Mouse (Mus musculus) retina, postnatal 7 days (tissue): ENCODE data around the gene Myocos.
A peak's percentile ranks its signal among the peaks of the same experiment; 100 is the strongest.
"Not testable (repeated sequence)": the region's sequence is repeated elsewhere in the genome, so short reads cannot be mapped to it uniquely, and the experiment has no call there.

Source experiments
- DNase-seq: peaks from one replicate; pipeline ENCODE4 v3.0.0-alpha.2; 2012; ENCODE audit warnings: low read depth, low spot score

Myocos gene

DNA sequence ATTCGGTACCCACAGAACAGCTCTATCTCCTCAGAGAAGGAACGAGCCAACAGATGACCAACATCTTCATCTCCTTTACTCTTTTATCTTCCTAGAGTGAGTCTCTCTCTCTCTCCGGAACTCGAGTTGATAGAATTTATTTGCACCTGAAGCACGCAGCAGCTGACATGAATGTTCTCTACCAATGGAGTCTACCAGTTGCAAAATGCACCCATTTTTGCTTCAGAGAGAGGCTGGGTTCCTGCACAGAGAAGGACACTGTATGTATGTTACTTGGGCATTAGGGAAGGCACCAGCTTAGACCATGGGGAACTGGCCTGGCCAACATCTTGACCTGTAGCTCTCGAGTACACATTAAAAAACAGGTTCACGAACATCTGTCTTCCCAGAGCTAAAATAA, at the start of gene Myocos:
Myocos (minus strand) TSS at position 101 of the 400 bp plus-strand sequence.
- DNase-seq: no peak

DNA sequence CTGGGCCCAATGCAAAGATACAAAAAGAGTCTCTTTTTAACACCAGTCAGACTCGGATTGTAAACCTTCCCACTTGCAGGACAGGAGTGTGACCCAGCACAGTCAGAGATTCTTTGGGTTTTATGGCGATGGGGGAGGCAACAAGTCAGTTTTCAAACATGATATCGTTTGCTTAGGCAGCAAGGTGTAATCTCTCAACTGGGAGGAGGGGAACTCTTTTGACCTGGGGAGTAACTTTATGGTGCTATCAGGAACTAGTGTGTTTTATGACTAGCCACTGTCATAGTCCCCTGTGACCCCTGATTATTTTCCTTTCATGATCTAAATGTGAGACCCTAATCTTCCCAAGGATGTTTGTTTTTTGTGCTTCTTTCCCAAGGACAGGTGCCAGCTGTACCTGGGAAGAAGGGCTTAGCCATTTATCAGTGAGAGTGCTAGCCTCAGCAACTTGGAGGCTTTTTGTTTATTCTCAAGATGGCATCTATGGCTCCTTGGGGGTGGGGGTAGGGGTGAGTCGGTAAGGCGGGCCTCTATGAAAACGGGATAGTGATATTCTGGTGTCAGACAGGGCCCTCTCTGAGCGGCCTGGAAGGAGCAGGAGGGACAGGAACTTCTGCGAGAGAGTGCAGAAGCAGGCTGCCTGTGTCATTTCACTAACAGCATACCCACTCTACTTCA, 42.5 kb upstream of the Myocos start:
- no peak for DNase-seq

DNA sequence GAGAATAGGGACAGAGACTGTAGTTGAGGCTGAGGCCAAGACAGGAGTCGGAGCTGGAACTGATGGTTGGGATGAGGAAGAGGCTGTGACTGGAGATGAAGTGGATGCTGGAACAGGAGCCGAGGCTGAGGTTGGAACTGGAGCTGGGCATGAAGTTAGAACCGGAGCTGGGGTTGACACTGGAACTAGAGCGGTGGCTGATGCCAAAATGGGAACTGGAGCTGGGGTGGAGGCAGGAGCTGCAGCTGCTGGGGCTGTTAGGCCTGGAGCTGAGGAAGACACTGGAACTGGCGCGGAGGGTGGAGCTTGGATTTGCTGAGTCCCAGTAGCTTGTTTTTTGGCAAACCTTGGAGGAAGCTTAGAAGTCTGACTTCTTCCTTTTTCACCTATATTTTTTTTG, 39.8 kb upstream of the Myocos start:
- no peak for DNase-seq

DNA sequence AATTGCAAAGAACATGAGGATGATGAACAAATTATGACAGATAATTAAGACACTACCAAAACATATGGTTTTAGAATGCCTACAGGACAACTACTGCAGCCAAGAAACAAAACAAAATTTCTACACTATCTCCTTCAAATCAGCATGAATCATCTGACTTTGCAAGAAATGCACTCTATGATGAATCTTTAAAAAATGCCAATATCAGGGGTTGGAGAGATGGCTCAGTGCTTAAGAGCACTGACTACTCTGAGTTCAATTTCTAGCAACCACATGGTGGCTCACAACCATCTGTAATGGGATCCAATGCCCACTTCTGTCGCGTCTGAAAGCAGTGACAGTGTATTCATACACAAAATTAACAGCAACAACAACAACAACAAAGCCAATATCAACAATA, 35.7 kb upstream of the Myocos start:
- DNase-seq: no peak

DNA sequence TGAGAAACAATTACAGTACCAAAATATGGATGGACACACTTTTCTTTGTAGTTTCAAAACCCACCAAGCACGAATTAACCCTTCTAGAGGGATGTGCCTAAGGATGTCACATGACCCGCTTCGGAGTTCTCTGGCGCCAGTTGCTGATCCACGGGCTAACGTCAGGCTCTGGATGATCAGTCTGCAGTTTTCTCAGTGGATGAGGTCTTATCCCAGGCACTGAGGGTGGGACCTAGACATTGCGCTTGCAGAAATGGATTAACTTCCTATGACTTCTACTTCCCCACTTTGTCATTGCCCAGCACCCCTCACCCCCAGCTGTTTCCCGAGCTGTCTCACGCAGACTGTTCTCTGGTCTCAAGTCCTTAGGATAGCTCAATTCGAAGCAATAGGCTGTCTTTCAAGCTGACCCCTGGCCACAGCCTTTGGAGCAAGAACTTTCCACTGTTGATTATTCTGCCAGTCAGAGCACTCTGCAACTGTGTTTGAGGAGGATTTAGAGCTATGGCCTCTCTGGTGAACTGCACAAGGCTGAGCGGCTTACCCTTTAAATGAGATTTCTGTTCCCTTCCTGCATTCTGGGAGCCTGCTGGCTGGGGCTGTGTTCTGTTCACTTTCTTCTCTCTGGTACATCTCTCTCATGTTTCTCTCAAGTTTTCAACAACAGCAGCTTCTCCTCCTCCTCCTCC, 7.6 kb upstream of the Myocos start:
- DNase-seq: no peak

DNA sequence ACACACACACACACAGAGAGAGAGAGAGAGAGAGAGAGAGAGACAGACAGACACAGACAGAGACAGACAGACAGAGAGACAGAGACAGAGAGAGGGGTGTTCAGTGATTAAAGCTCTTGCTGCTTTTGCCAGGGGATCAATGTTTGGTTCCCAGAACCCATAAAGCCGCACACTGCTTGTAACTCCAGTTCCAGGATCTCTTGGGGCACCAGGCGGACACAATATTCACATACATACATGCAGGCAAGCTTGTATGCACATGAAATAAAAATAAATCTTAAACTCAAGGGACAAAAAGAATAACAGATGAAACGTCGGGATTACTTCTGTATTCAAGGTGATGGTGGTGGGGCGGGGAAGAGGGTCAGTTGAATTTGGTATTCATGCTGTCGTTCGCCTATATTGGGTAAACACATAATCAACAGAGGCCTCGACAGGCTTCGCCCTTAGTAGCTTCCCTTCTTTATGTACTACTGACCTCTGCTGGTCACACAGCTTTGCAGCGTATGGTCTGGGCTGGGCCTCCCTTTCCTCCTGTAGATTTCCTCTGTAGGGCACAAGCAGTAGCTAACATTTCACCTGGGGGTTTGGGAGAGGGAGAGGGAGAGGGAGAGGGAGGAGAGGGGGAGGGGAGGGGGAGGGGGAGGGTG, 6.9 kb upstream of the Myocos start:
- peak; percentile 78 for DNase-seq

DNA sequence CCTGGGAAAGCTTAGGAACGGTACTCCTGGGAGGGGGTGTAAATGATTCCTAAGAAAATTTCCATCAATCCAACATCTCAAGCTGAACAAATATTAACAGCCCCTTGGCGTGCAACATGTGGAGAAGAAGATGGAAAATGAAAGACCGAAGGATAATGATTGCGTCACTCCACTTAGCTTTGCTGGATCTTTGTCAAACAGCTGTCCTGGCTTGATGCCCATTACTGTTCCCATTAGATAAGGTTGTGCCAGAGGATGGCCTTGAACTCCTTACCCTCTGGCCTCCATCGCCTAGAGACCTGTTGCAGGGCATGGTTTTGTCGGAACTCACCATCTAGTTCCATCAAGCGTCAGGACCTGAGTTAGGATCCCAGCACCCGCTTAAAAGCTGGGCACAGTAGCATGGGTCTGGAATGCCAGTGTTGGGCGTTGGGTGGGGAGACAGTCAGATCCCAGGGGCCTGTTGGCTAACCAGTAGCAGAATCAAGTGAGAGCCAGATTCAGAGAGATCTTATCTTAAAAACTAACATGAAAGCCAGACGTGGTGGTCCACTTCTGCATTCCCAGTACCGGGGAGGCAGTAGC, 2.3 kb upstream of the Myocos start:
- no peak for DNase-seq

DNA sequence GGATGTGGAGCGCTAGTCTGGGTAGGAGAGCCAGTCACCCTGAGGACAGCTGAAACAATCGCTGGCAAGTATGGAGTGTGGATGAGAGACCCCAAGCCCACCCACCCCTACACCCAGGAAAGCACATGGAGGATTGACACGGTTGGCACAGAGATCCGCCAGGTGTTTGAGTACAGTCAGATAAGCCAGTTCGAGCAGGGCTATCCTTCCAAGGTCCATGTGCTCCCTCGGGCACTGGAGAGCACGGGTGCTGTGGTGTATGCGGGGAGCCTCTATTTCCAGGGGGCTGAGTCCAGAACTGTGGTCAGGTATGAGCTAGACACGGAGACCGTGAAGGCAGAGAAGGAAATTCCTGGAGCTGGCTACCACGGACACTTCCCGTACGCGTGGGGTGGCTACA, 9.6 kb downstream of the Myocos start:
- DNase-seq: no peak

DNA sequence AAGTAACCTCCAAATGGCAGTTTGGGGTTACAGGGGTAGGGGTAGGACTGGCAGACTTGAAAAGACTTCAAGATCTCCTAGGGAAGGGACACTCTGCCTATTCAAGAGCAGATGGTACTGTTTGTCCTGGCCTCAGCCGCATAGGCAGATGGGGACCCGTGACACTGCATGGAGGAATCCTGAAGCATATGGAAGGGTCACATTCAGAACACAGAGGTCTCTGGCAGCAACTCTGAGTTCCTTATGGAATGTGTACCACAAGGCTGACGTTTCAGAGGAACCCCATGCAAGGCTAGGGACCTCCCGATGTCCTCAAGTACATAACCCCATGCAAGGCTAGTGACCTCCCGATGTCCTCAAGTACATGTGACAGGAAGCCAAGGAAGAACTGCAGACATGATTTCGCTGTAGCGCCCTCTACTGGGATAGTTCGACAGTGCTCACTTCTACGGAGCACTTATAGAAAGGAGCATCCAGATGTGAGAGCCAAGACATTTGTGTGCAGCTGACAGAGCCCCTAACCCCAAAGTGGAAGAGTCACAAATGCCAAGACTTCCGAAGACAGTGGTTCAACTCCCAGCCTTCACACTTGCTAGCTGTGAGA, 11.8 kb downstream of the Myocos start:
- no peak for DNase-seq

DNA sequence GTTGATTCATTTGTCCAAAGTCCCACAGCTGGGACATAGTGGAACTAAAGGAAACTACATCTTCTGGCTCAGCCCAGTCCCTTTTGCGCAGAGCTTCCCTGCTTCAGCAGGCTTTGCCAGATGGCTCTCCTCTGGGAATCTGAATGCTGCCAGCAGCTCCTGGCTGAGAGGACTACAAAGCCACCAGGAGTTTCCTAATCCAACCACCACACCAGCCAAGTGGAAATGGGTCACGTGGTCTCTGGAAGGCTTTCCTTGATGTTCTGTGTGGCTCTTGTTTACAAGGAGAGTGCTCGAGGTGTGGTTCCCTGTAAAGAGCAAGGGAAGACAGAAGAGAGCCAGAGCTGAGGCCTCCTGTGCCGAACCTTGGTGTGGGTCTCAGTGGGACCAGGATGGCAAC, 14.3 kb downstream of the Myocos start:
- DNase-seq: no peak

DNA sequence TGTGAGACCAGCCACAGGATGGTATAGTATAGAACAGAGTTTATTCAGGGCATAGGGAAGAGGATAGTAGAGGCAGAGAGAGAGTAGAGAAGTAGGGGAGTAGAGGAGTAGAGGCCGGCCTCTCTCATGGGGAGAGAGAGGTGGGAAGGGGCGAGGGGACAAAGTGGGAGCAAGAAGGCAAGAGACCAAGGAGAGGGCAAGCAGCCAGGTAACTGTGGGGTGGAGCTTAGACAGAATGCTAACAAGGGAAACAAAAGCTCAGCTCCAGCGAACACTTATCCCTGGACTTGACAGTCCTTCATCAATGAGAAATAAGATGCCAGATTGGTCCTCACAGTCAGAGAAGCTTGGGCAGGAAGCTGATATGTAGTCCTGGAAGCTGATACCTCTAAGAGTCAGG, 15.4 kb downstream of the Myocos start:
- no peak for DNase-seq

DNA sequence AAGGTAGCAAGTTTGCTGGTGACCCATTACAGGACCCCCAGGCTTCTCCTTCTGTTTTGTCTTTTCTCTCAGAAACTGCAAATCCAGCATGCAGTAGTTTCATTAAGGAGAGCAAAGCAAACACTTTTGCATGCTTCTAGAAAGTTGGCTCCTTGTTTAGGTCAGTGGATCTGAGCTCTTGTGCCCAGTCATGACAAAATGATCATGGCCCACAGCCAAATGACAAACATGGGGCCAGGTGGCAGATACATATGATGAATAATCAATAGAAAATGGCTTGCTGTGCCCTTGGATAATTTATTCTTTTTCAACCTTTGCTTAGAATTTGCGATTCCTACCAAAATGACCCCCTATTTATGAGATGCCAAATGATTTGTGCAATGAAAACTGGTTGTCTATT, 18.2 kb downstream of the Myocos start:
- no peak for DNase-seq

DNA sequence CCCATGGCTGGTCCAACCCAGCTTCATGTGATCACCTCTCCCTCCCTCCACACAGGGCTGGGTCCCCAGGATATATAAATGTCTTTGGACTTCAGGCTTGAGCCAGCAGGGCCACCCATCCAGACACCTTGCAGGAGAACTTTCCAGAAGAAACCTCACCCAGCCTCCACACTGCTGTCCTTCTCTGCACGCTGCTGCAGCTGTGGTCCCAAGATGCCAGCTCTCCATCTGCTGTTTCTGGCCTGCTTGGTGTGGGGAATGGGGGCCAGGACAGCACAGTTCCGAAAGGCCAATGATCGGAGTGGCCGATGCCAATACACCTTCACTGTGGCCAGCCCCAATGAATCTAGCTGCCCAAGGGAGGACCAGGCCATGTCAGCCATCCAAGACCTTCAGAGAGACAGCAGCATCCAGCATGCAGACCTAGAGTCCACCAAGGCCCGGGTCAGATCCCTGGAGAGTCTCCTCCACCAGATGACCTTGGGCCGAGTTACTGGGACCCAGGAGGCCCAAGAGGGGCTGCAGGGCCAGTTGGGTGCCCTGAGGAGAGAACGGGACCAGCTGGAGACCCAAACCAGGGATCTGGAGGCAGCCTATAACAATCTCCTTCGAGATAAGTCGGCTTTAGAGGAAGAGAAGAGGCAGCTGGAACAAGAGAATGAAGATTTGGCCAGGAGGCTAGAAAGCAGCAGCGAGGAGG, 18.8 kb downstream of the Myocos start, which contains the start of gene Myoc:
Myoc (plus strand) TSS at position 105 of the 700 bp plus-strand sequence.
- DNase-seq: no peak

DNA sequence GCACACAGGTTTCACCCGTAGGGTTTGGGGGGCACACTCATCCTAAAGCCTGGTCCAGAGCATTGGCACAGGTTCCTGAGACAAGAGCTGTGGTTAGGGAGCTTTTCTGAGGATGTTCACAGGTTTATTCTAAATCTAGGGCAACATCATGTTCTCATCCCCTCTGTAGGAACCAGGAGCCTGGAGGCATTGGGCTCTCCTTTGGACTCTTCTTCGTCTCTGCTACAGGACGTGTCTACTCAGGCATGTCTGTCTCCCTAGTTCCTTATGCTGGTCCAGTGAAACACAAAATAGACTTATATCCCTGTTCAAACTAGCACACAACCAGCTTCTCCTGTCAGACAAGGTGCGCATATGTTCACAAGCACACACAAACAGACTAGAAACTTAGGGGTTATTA, 19.5 kb downstream of the Myocos start:
- no peak for DNase-seq

DNA sequence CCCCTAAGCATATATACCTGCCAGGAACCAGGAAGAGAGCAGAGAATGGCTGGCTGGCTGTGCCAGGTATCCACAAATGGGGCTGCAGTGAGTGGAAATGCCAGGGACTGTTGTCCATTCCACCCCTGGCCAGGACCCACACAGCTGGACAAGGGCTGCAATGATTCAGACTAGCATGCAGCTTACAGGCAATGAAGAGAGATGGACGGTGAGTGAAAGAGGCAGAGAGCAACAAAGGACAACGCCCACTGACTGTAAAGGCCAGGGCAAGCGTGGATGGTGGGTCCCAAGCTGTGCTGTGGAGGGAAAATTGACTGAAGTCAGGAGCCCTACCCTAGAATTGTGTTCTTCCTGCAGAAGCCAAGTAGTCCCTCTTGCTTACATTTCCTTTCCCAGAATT, 21.5 kb downstream of the Myocos start:
- DNase-seq: no peak

DNA sequence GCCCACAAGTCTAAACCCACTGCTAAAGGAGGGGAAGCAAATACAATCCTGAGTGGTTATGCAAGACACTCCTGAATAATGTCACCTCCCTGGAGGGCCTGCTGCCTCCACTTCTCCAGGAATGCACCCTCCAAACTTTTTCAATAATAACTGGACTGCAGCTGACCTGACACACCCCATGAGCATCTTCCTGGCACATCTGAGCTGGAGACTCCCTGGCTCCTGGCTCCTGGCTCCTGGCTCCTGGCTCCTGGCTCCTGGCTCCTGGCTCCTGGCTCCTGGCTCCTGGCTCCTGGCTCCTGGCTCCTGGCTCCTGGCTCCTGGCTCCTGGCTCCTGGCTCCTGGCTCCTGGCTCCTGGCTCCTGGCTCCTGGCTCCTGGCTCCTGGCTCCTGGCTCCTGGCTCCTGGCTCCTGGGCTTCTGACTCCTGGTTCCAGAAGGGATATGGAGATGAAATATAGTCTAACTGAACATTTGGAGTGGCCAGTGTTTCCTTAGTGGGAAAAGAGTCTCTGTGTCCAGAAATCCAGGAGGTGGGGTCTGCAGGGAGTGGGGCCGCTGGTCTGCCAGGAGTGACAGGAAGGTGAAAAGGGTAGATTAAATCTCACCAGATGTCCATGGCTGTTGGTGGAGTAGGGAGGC, 22.6 kb downstream of the Myocos start:
- DNase-seq: not testable (repeated sequence)

DNA sequence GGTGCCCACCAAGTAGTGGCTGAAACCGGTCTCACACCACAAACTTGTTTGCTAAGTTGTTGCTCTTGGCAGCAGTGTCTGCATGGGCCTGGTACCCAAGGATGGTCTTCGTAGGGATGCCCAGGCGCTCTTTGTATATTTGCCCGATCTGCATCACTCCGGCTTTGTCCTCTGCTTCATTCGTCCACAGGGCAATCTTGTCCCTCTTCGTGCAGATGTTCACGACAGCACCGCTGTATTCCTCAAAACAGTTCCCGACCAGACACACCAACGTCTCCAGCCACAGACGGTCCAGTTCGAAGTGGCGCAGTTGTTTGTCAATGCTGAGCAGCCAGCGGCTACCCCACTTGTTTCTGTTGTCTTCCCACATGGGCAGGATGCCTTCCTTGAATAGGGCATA, 29.7 kb downstream of the Myocos start:
- not testable (repeated sequence) for DNase-seq

DNA sequence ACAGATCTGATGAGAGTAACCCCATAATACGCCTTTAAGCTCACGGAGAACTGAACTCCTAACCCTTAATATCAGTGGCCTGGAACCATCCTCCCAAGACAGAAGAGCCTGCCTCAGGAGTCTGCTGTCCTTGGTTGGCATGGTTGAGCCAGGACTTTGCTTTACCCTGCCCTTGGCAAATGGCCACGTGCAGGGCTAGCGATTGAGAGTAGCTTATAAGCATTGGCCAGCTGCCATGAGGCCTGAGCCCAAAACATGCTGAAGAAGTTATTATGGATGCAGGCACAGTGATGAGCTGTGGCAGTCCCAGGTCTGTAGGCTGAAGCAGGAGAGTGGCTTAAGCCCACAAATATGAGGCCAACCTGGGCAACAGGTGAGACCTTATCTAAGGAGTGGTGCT, 30.2 kb downstream of the Myocos start:
- DNase-seq: not testable (repeated sequence)

DNA sequence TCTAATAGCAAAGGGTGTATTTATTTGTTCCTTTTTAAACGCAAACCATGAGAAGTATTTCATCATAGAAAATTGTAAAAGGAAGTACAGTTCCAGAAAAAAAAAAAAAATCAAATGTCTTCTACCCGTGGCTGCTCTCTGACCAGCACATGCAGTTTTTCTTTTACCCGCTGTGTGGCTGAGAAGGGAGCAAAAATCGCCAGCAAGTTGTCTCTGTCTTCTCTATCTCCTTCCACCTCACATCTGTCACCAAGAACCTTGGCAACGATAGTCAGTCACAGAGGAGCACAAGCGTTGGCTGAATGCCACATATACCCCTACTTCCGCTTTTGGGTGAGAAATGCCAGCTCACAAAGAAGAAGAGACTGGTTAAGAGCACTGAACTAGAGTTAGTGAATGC, 32.8 kb downstream of the Myocos start:
- no peak for DNase-seq

DNA sequence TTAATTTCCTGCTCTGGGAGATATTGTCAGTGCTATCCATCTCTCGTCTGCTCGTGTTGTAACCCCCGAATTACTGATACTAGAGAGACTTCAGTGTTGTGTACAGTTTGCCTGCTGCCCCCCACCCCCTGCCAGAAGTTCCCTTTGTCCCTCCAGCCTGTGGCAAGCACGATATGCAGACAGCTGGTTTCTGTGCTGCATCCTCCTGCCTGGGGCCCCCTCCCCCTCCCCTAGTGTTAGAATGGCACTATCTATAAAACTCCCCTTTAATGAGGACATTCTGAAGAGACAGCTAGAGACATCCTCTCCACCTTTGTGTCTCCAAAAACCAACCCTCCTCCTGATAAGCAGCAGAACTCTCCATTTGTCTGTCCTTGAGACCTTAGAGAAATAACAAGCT, 34.1 kb downstream of the Myocos start:
- no peak for DNase-seq

DNA sequence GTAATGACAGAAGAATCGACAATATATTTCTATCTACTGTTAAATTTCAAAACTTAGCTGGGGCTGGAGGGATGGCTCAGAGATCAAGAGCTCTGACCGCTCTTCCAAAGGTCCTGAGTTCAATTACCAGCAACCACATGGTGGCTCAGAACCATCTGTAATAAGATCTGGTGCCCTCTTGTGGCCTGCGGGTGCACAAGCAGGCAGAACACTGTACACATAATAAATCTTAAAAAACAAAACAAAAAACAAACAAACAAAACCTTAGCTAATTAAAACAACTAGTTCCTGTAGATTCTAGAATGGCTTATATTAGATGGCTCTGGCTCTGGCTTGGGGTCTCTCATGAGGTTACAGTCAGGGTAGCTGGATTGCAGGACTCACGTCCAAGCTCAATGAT, 37.5 kb downstream of the Myocos start:
- no peak for DNase-seq
